Mouse (Mus musculus): ENCODE data around the gene Nodal.
"Not testable (repeated sequence)": the region's sequence is repeated elsewhere in the genome, so short reads cannot be mapped to it uniquely, and the experiment has no call there.

Gene Nodal

DNA sequence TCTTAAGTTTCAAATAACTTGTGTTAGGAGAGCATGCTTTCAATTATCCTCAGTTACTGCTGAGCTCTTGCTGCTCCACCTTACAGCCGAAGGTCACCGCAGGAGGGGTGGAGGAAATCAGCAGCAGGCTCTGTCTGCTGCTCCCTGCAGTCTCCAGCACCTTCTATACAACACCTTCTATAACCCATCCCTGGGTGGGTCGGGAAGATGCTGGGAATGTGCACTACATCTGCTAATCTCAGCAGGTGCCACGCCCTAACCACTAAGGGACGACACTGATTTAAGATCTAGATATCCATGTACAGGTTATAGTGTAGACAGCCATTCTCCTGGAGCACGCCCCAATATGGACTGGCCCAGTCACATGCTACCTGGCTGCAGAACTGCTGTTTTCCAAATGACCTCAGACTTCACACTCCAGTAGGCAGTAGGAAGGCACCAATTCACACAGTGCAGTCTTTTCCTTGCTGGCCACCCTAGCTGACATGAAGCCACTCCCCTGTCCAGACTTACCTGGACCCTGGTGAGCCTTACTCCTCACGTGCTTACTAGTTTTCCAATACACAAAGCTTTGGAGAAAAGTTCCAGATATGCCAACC is 22.5 kb downstream of the Nodal start:
- peak; percentile 78 to 83 for DNase-seq

DNA sequence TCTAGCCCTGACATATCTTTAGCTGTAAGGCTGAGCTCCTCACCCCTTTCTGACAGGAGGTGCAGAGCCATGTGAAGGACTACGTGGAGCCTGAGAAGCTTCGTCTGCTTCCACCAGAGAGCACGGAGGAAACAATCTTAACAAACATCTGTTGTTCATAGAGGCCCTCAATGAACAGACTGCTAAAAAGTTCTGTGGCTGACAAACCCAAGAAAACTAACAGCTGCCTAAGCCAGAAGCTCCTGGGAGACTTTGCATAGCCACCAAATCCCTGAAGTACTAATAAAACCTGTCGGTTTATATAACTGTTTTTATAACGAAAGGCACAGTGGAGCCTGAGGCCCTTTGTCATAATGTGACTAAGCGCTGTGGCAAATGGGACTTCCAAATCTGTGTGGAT is 25.7 kb downstream of the Nodal start:
- DNase-seq, result no peak

DNA sequence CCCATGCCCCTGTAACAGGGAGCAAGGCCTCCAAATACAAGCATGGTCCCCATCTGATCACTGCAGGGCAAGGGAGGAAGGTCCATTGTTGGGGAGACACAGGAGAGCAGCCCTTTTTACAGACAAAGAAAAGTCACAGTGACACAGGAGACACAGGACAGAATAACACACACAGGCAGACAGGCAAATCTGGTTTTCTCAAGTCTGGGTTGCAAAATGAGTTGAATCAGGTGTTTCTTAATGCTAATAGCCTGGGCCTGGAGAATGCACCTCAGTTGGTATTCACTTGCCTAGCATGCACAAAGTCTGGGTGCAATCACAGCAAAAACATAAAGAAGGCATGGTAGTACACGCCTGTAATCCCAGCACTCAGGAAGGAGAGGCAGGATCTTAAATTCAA is 26.1 kb downstream of the Nodal start:
- DNase-seq, result no peak

DNA sequence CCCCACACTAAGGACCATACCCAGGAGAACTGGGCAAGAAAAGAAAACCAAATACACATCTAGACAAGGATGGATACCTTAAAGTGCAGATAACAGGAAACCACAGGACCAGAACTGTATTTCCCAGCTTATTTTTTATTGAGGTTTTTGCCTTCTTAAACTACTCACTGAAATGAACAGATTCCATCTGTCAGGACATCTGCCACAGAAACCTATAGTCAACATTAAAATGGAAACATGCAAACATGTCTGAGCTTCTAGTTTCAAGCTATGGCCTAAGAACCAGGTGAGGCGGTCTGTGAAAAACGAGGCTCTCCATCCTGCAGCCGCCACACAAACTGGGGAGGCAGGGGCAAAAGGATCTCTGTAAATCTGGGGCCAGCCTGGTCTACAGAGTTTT is 27.2 kb downstream of the Nodal start:
- DNase-seq, result no peak

DNA sequence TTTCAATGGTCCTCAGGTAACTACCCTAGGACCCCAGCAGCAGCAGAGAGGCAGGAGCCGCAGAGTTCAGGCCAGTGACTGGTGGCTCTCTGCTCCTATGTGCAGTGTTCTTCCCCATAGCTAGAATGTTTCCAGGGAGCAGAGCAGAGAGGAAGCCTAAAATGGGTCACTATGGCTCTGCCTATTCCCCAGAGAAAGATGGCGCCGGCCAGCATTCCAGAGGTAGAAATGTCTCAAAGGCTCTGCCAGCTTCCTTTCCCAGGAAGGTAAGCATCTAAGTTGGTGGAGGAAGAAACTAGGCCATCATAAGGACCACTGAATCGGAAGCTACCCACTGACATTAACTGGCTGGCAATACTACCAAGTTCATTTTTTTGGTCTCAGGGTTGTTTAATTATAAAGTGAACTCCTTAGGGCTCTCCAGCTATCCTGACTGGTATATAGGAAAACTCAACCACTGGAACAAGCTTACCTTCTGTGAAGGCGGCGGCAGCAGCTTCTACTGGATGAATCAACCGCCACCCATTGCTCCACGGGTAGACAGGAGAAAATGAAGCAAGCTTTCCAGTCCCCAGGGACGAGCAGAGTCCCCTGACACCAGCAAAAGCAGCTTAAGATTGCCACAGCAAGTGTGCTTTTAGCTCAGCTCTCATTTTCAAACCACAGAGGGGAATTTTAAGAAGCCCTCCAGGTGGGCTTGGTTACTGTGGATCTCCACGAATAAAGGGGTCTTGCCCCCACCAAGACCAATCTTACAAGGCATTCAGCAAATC is 30.0 kb downstream of the Nodal start:
- DNase-seq, result no peak

DNA sequence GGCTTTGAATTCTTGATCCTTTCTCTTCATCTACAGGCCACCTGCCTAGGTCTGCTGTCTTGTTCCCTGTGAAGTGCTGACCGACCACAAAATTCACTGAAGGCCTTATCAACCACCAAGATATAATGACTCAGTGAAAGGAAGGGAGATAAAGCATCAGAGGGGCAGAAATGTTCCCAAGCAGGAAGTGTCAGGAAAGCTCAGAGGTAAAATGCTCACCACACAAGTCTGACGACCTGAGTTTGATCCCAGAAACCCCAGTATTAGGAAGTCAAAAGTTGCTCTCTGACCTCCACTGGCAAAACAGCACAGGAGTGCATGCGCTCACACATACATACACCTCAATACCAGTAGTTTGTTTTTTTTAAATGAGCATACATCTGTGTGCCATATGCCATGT is 31.1 kb downstream of the Nodal start:
- no peak for DNase-seq

DNA sequence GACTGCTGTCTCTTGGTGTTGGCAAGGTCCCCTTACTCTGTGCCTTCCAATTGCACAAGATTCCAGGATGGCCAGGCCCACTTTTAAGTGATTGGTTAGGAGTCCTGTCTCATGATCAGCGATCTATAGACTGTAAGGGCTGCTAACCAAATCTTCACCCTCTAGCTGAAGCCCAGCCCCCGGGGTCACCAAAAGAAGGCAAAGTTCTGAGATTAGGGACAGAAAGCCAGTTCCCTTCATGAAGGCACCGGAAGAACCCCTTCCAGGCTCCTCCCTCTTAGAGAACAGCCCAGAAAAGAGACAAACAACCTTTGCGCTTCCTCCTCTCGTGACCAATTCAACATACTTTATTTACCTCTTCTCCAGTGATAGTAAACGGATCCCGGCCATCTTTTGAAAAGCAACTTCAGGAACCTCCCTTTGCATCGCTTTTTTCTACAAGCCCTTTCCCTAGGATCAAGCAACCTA is 33.7 kb downstream of the Nodal start:
- peak; percentile 57 to 60 for DNase-seq

DNA sequence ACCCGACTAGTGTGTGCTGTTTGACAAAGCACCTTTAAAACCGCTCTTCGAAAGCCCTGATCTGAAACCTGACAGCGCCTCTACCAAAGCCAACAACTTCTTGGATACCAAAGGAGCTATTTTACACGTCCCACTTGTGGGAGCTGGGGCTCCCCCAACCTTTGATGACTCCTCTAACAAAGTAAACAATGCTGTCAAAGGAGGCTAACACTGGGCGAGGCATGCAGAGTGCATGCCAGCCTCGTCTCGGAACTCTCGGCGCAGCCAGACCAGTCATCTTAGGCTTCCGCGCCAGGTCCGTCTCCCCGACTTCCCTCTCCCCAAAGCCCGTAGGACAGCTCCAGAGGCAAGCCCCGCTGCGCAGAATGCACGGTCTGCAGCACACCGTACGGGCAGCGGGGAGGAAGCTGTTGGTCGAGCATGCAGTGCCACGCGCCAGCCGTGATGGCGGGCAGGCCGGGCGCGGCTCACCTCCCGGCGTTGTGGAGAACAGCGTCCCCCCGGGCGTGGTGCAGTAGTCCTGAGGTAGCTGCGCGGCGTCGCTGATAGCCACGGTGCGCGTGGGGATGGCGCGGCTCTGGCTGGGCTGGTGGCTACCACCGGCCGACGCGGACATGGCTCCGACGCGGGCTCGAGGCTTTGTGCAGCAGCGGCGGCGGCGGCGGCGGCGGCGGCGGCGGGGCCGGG is 34.3 kb downstream of the Nodal start:
- DNase-seq, result peak; percentile 30 to 32

DNA sequence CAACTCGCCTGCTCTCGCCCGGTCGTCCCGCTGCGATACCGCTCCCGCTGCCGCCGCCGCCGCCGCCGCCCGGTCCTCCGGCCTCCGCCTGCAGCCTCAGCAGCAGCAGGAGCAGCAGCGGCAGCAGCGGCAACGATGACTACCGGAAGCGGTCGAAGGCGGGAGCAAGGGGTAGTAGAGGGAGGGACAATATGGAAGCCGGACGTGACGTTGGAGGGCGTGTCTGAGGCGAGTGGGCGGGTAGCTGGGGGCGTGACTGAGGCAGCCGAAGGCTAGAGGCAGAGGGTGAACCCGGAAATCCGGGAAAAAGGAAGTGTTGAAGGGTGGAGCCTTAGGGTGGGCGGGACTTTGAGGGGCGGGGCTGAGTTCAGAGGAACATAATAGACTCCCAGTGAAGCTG is 34.9 kb downstream of the Nodal start, which contains the start of gene Eif4ebp2:
TSS of gene Eif4ebp2 (minus strand) at position 17 of the 400 bp plus-strand sequence.
- peak; percentile 98 to 99 for DNase-seq

DNA sequence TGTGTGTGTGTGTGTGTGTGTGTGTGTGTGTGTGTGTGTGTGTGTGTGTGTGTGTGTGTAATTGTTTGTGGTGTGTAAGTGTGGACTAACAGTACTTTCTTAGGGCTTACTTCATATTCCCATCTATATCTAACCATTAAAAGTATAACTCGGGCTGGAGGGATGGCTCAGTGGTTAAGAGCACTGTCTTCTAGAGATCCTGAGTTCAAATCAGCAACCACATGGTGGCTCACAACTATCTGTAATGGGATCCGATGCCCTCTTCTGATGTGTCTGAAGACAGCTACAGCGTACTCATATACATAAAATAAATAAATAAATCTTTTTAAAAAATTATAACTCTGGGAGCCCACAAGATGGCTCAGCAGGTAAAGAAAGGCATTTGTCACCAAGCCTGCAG is 35.4 kb downstream of the Nodal start:
- not testable (repeated sequence) for DNase-seq

DNA sequence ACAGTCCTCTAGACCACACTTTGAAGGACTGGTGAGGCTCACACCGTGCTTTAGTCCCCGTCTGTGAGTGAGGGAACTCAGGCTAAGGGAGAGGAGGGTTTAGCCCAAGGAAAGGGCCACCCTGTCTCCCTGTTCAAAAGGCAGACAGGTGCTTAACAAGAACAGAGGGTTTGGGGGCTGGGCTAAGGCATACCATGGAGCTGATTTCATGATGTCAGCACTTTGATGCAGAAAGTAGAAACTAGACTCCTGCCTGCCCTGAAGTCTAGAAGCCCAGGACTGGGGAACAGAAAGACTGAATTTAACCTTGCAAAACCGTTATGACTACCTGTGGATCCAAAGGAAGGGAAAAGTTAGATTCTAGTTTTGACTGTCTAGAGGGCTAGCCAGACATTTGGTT is 39.4 kb downstream of the Nodal start:
- DNase-seq, result no peak

DNA sequence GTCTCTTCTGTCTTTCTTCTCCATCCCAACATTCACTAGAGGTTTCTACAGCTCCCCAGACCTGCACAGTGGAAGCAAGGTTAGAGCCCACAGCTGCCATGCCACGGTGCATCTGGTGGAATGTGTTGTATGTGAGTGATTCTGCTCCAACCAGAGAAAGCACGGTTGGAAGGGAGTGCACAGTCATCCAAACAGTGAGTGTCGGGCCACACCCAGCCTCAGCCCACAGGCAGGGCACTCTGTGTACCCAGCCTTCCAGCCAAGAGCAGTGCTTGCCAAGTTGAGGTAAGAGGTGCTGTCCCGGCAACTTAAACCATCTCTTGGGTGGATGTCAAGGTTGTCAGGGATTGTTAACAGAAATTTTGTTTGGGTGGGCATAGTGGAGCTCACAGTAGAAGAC is 47.2 kb downstream of the Nodal start:
- no peak for DNase-seq

DNA sequence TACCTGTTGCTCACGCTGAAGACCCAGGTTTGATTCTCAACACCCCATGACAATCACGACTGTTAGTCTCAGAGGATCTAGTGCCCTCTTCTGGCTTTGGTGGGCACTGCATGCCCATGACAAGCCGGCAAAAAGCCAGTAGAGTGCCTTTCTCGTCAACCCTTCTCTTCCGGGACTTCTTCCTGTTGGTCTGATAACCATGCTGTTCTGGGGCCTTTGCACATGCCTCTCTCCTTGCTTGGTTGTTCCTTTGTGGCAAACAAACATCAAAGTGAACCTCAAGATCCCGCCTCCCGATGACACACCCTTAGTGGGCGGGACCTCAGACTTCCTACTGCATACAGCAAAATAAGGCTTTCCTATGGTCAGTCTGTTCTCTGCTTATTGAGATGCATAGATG is 48.5 kb downstream of the Nodal start:
- DNase-seq, result no peak

DNA sequence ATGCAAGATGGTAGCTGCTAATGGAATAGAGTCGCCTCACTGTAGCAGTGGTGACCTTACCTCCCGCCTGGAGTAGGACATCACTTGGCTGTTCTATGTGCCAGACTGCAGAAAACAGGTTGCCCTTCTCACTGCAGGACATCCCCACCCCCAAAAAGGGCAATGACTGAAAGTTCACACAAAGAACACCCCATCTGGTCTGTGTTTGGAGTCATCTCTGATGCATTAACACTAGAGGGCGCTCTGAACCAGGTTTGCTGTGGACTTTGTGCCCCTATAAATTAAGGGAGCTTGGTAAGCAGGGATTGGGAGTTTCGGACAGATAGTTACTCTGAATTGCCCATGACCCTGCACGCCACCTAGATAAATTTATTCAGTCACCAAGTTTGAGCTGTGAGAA is 49.1 kb downstream of the Nodal start:
- no peak for DNase-seq

DNA sequence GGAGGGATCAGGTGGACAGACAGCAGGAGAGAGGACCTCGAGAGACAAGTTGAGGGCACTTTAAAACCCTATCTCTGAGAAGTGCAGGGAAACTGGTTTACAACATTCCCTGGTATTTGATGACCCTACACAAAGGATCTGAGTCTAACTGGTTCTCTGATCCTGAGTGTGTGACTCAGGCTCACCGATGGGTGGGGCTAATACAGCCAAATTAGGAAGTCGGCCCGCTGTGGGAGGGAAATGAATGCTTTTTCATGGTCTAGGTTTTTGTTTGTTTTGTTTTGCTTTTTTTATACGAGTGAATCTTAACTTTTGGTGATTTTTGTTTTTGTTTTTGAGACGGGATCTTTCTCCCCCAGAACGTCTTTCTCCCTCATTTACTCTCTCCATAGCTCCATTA is 51.1 kb downstream of the Nodal start:
- DNase-seq, result no peak

DNA sequence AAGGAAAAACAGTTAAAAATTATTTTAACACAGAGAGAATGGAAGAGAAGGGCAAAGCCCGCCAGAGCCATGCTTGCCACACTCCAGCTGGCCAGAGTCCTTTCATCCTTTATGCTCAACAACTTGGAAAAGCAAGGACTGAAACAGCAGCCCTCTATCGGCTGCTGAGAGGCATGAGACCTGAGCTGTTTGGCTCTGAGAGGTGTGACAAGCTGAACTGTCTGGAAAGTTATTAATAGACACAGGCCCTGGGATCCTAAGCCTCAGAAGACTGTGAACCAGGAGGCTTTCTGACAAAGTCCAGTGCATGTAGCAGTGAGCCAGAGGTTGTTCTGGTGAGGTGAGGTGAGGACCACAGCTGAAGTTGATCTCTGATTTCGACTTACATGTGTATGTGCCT is 55.9 kb downstream of the Nodal start:
- no peak for DNase-seq

DNA sequence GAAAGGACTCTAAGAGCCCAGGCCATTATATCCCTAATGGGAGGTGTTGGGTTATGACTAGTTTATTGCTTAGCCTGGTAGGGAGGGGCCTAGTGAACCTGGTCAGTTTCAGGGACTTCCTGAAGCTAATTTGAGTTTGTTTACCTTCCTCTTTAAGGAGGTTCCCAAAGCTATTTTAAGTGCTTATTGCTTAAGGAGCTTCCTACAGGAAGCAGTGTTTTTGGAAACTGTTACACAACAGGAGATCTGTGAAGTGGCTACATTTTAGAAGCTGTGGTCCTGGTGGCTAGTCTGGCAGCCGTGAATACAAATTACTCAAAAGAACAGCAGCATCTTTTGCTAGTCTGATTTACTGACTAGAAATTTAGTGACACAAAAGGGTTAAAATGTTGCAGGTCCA is 56.6 kb downstream of the Nodal start:
- DNase-seq, result no peak
